Mouse (Mus musculus) liver, embryonic 16.5 days (tissue): ENCODE results near the gene Padi2. TPM values are rescaled to one million over a fixed set of nuclear protein-coding genes. Genes with fewer than 3 reads are reported as not detected.

Source experiments
- ATAC-seq: fragments of 200-750 bp; cut with Nextera tagmentation; 2 replicates; pipeline ENCODE4 v1.8.0; 2017; ENCODE audit warnings: low read depth, mild to moderate bottlenecking, moderate number of reproducible peaks, moderate library complexity
- H3K27ac ChIP-seq: fragments of 300-500 bp; sonication (generic); 2 replicates; pipeline ENCODE4 v1.5.1; 2014; ENCODE audit warnings: mild to moderate bottlenecking, low read length
- H3K27me3 ChIP-seq: fragments of 300-500 bp; sonication (generic); 2 replicates; pipeline ENCODE4 v1.6.1; 2014; ENCODE audit warnings: low read depth, low read length, mixed read lengths; ENCODE audit not compliant: control insufficient read depth, insufficient read depth
- H3K36me3 ChIP-seq: fragments of 300-500 bp; sonication (generic); 2 replicates; pipeline ENCODE4 v1.6.1; 2014; ENCODE audit warnings: mild to moderate bottlenecking; ENCODE audit not compliant: control insufficient read depth, insufficient read depth
- H3K4me1 ChIP-seq: fragments of 300-500 bp; sonication (generic); 2 replicates; pipeline ENCODE4 v1.6.1; 2014; ENCODE audit warnings: low read depth, low read length, mixed read lengths; ENCODE audit not compliant: control insufficient read depth
- H3K4me2 ChIP-seq: fragments of 300-500 bp; sonication (generic); 2 replicates; pipeline ENCODE4 v1.6.1; 2014; ENCODE audit warnings: low read depth, low read length, mixed read lengths
- H3K4me3 ChIP-seq: fragments of 300-500 bp; sonication (generic); 2 replicates; pipeline ENCODE4 v1.5.1; 2014; ENCODE audit warnings: low read depth, mild to moderate bottlenecking, low read length
- H3K9ac ChIP-seq: fragments of 300-500 bp; sonication (generic); 2 replicates; pipeline ENCODE4 v1.6.1; 2014; ENCODE audit warnings: low read depth, low read length
- H3K9me3 ChIP-seq: fragments of 300-500 bp; sonication (generic); replicated peaks from 2 replicates; pipeline ENCODE4 v1.6.1; 2016; ENCODE audit warnings: low read length; ENCODE audit not compliant: control insufficient read depth
- WGBS: fragments of 180-500 bp; shearing (Covaris S2); extraction: QIAGEN DNeasy Blood & Tissue Kit; methylation state at CpG from one replicate; pipeline ENCODE4 v1.1.7; 2014; ENCODE audit not compliant: insufficient replicate concordance; 5-methylcytosine and 5-hydroxymethylcytosine counted together
- polyA plus RNA-seq: library from polyadenylated mRNA; unstranded; fragments of >200 nt; fragmentation: Nextera tagmentation; extraction: Ambion mirVana; gene quantifications from 2 replicates; pipeline ENCODE4 v1.2.1, GENCODE M21; 2015

Gene Padi2
- polyA plus RNA-seq, 1 experiment from 2014 or later = 1.7 TPM

- Histone ChIP-seq H3K4me1 (no peaks in the 10 kb centered on the region; the same call in 1 of the 2 replicates), H3K27ac (no peak overlapping the region), H3K27me3 (no peaks in the 10 kb centered on the region), H3K9ac (no peak overlapping the region), H3K4me3 (no peak overlapping the region), H3K4me2 (no peak overlapping the region), H3K36me3 (no peaks in the 10 kb centered on the region), H3K9me3 (no peaks in the 10 kb centered on the region)
- 60% methylated on average over 5 of the region's 5 CpGs for WGBS
- ATAC-seq = no peak
These were observed 16.4 kb downstream of the Padi2 start for GRCm38 (mm10) chr4:140922508-140922907.

GRCm38 (mm10) chr4:140925648-140926047 lies 19.5 kb downstream of the Padi2 start:
- Histone ChIP-seq H3K27ac (no peak overlapping the region), H3K4me3 (no peak overlapping the region), H3K9ac (no peak overlapping the region), H3K27me3 (no peaks in the 10 kb centered on the region), H3K9me3 (no peaks in the 10 kb centered on the region), H3K36me3 (no peaks in the 10 kb centered on the region), H3K4me2 (no peak overlapping the region), H3K4me1 (no peaks in the 10 kb centered on the region)
- WGBS = 30% methylated on average over 8 of the region's 8 CpGs
- no peak for ATAC-seq

GRCm38 (mm10) chr4:140928349-140928748 lies 22.2 kb downstream of the Padi2 start:
- no peaks in the 10 kb centered on the region for H3K27me3 ChIP-seq
- 72% methylated on average over 9 of the region's 9 CpGs for WGBS
- no peaks in the 10 kb centered on the region for H3K9me3 ChIP-seq

GRCm38 (mm10) chr4:140929745-140930144 lies 23.6 kb downstream of the Padi2 start:
- H3K4me3 ChIP-seq = no peak overlapping the region
- no peaks in the 10 kb centered on the region for H3K27me3 ChIP-seq
- H3K4me2 ChIP-seq = no peak overlapping the region
- no peak overlapping the region for H3K9ac ChIP-seq
- no peaks in the 10 kb centered on the region for H3K36me3 ChIP-seq
- H3K4me1 ChIP-seq = no peaks in the 10 kb centered on the region
- no peaks in the 10 kb centered on the region for H3K9me3 ChIP-seq
- ATAC-seq = no peak
- H3K27ac ChIP-seq = no peak overlapping the region
- WGBS = 62% methylated on average over 8 of the region's 8 CpGs

More at GRCm38 (mm10) chr4:140928349-140928748, 22.2 kb downstream of the Padi2 start:
- Histone ChIP-seq H3K36me3 (no peaks in the 10 kb centered on the region), H3K4me2 (no peak overlapping the region), H3K27ac (no peak overlapping the region), H3K9ac (no peak overlapping the region), H3K4me3 (no peak overlapping the region), H3K4me1 (no peaks in the 10 kb centered on the region)
- ATAC-seq = no peak

GRCm38 (mm10) chr4:140930900-140931470 lies 24.8 kb downstream of the Padi2 start:
- WGBS = 27% methylated on average over 10 of the region's 10 CpGs
- Histone ChIP-seq H3K4me2 (no peak overlapping the region), H3K4me3 (no peak overlapping the region), H3K9ac (no peak overlapping the region), H3K27me3 (no peaks in the 10 kb centered on the region), H3K27ac (no peak overlapping the region), H3K36me3 (no peaks in the 10 kb centered on the region), H3K4me1 (no peaks in the 10 kb centered on the region), H3K9me3 (no peaks in the 10 kb centered on the region)
- ATAC-seq = no peak

GRCm38 (mm10) chr4:140935643-140936042 lies 29.5 kb downstream of the Padi2 start:
- Histone ChIP-seq H3K4me2 (no peak overlapping the region), H3K4me1 (no peaks in the 10 kb centered on the region), H3K4me3 (no peak overlapping the region), H3K9ac (no peak overlapping the region), H3K9me3 (no peaks in the 10 kb centered on the region), H3K27me3 (no peaks in the 10 kb centered on the region), H3K27ac (no peak overlapping the region), H3K36me3 (no peaks in the 10 kb centered on the region)
- ATAC-seq = no peak
- 76% methylated on average over 9 of the region's 9 CpGs for WGBS

- no peak overlapping the region for H3K4me3 ChIP-seq
- H3K27me3 ChIP-seq = no peaks in the 10 kb centered on the region
- WGBS = 58% methylated on average over 12 of the region's 12 CpGs
- no peaks in the 10 kb centered on the region for H3K9me3 ChIP-seq
- no peaks in the 10 kb centered on the region; the same call in 1 of the 2 replicates for H3K4me1 ChIP-seq
- no peak overlapping the region for H3K4me2 ChIP-seq
- H3K9ac ChIP-seq = no peak overlapping the region
- ATAC-seq = no peak
- H3K27ac ChIP-seq = peak overlapping the region; percentile 19; the same call in 1 of the 2 replicates
- no peaks in the 10 kb centered on the region for H3K36me3 ChIP-seq
These were observed 38.2 kb downstream of the Padi2 start for GRCm38 (mm10) chr4:140944356-140944755.

- no peaks in the 10 kb centered on the region for H3K9me3 ChIP-seq
- no peaks in the 10 kb centered on the region for H3K27me3 ChIP-seq
- H3K36me3 ChIP-seq = no peaks in the 10 kb centered on the region
- 27% methylated on average over 5 of the region's 5 CpGs for WGBS
- H3K27ac ChIP-seq = no peak overlapping the region; the same call in 1 of the 2 replicates
- no peaks in the 10 kb centered on the region; the same call in 1 of the 2 replicates for H3K4me1 ChIP-seq
- no peak overlapping the region for H3K9ac ChIP-seq
- H3K4me3 ChIP-seq = no peak overlapping the region
- H3K4me2 ChIP-seq = no peak overlapping the region
- ATAC-seq = no peak
These were observed 38.9 kb downstream of the Padi2 start for GRCm38 (mm10) chr4:140944961-140945442.

- H3K27ac ChIP-seq = no peak overlapping the region
- 75% methylated on average over 4 of the region's 4 CpGs for WGBS
- H3K27me3 ChIP-seq = no peaks in the 10 kb centered on the region
- no peak for ATAC-seq
- no peak overlapping the region for H3K4me2 ChIP-seq
- no peaks in the 10 kb centered on the region for H3K9me3 ChIP-seq
- no peaks in the 10 kb centered on the region for H3K36me3 ChIP-seq
- no peak overlapping the region for H3K9ac ChIP-seq
- H3K4me3 ChIP-seq = no peak overlapping the region
- H3K4me1 ChIP-seq = no peaks in the 10 kb centered on the region; the same call in 1 of the 2 replicates
These were observed 39.4 kb downstream of the Padi2 start for GRCm38 (mm10) chr4:140945571-140945970.
